Mouse (Mus musculus): ENCODE measurements around the gene Uap1l1. TPM values are rescaled to one million over a fixed set of nuclear protein-coding genes. Genes with fewer than 3 reads are reported as not detected.
A peak's percentile ranks its signal among the peaks of the same experiment; 100 is the strongest.
"Not testable (repeated sequence)": the region's sequence is repeated elsewhere in the genome, so short reads cannot be mapped to it uniquely, and the experiment has no call there.

Uap1l1 gene
- polyA plus RNA-seq (2014; fragmentation: Nextera tagmentation; extraction: Ambion mirVana) = 19.3 and 25.0 TPM in 2 replicates

DNA sequence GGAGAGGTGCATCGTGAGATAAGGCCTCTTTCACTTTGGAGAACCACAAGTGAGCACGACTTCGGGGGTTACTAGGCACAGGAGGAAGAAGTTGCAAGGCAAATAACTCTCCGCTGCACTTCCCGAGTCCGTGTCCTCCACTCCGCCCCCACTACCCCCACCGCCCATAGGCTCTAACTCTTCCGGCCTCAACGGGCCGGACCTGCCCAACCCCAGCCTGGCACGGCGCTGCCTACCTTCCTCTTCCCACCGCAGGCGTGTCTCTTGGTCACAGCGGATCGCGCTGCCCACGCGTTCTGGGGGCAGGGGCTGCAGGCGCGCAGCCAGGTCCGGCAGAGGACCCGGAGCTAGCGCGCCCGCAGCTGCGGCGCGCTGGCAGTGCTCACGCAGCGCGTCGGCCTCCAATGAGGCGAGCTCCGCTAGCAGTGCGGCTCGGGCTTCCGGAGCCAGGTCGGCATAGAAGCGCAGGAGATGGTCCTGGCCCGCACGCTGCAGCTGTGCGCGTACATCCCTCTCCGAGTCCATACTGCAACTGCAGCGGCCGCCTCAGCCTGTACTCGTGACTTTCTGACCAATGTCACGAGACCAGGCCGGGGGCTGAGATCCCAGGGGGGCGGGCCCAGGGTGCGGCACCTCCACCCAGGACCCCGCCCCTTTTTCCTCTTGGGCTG, at the start of gene Uap1l1:
Gene Uap1l1 (minus strand): TSS at position 592 of the 671 bp plus-strand sequence.
- Histone ChIP-seq H3K27ac (ENCODE audit: low read depth, low read length) (no peak within 1 kb of the TSS), H3K27me3 (ENCODE audit: control insufficient read depth, insufficient read depth, low read length) (peaks cover 7% of the 10 kb centered on the region; the same call in 1 of the 2 replicates)
- WGBS = under 1% methylated on average over 53 of the region's 54 CpGs

DNA sequence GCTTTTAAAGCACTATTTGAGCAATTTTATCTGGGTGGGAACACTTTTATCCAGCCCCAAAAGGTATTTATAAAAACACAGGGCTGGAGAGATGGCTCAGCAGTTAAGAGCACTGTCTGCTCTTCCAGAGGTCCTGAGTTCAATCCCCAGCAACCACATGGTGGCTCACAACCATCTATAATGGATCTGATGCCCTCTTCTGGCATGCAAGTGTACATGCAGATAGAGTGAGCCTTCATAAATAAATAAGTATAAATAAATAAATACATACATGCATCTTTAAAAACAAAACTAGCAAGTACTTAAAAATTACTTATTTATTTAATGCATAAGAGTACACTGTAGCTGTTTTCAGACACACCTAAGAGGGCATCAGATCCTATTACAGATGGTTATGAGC, 48.0 kb upstream of the Uap1l1 start:
- H3K27me3 ChIP-seq (ENCODE audit: control insufficient read depth, insufficient read depth, low read length); H3K27ac ChIP-seq (ENCODE audit: low read depth, low read length); H3K4me3 ChIP-seq (ENCODE audit: low read length); H3K4me1 ChIP-seq (ENCODE audit: control insufficient read depth, insufficient read depth, low read length); ATAC-seq (ENCODE audit: low FRiP score, low TSS enrichment); H3K4me2 ChIP-seq (replicated peaks; ENCODE audit: low read depth, low read length); H3K9ac ChIP-seq (ENCODE audit: low read depth, low read length); H3K9me3 ChIP-seq (ENCODE audit: control insufficient read depth, low read length); H3K36me3 ChIP-seq (ENCODE audit: control insufficient read depth, insufficient read depth, low read length): not testable (repeated sequence)

More for the DNA sequence above, at the start of gene Uap1l1:
- H3K36me3 ChIP-seq (ENCODE audit: control insufficient read depth, insufficient read depth, low read length) = no peaks in the 10 kb centered on the region
- H3K4me1 ChIP-seq (ENCODE audit: control insufficient read depth, insufficient read depth, low read length) = peaks cover 12% of the 10 kb centered on the region
- H3K9me3 ChIP-seq (ENCODE audit: control insufficient read depth, low read length) = no peaks in the 10 kb centered on the region
- H3K4me2 ChIP-seq (replicated peaks; ENCODE audit: low read depth, low read length) = peak within 1 kb of the TSS; percentile 87
- H3K9ac ChIP-seq (ENCODE audit: low read depth, low read length) = peak within 1 kb of the TSS; percentile 52
- peak within 1 kb of the TSS; percentile 49 for H3K4me3 ChIP-seq (ENCODE audit: low read length)
- ATAC-seq (ENCODE audit: low FRiP score, low TSS enrichment) = peak; percentile 86

DNA sequence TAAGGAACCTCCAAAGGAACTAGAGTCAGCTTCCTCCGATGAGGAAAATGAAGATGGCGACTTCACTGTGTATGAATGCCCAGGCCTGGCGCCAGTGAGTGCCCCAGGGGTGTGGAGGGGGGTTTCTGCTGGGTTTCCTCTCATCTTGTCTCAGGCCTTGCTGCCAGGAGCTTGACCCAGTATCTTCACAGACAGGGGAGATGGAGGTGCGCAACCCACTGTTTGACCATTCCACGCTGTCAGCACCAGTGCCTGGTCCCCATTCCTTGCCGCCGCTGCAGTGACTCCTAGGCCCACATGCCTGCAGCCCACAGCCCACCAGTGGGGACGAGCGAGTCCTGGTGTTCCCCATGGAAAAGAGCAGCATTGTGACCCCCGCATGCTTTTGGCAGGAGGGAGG, 43.4 kb upstream of the Uap1l1 start:
- Histone ChIP-seq H3K4me2 (replicated peaks; ENCODE audit: low read depth, low read length) (no peak overlapping the region), H3K36me3 (ENCODE audit: control insufficient read depth, insufficient read depth, low read length) (no peaks in the 10 kb centered on the region), H3K27me3 (ENCODE audit: control insufficient read depth, insufficient read depth, low read length) (no peaks in the 10 kb centered on the region; the same call in 1 of the 2 replicates), H3K4me3 (ENCODE audit: low read length) (no peak overlapping the region), H3K9ac (ENCODE audit: low read depth, low read length) (no peak overlapping the region), H3K9me3 (ENCODE audit: control insufficient read depth, low read length) (no peaks in the 10 kb centered on the region), H3K4me1 (ENCODE audit: control insufficient read depth, insufficient read depth, low read length) (no peaks in the 10 kb centered on the region), H3K27ac (ENCODE audit: low read depth, low read length) (no peak overlapping the region)
- ATAC-seq (ENCODE audit: low FRiP score, low TSS enrichment) = no peak
- 88% methylated on average over 10 of the region's 10 CpGs for WGBS

DNA sequence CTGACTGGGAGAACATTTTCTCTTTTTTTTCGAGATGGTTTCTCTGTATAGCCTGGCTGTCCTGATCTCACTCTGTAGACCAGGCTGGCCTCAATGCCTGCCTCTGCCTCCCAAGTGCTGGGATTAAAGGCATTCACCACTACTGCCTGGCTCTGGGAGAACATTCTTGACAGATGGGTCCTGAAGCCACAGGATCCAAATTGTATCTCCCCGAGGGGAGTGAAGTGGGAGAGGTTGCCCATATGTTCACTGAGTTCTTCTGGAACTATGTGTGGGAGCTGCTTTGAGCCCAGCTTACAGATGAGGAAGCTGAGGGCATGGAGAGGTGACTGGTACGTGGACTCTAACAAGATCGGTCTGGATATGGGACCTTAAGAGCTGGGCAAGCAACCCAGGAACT, 38.5 kb upstream of the Uap1l1 start:
- H3K4me2 ChIP-seq (replicated peaks; ENCODE audit: low read depth, low read length) = peak overlapping the region; percentile 85; the same call in 1 of the 2 replicates
- H3K27ac ChIP-seq (ENCODE audit: low read depth, low read length) = no peak overlapping the region
- H3K4me3 ChIP-seq (ENCODE audit: low read length) = no peak overlapping the region; the same call in 1 of the 2 replicates
- no peaks in the 10 kb centered on the region for H3K4me1 ChIP-seq (ENCODE audit: control insufficient read depth, insufficient read depth, low read length)
- H3K9me3 ChIP-seq (ENCODE audit: control insufficient read depth, low read length) = no peaks in the 10 kb centered on the region
- peaks cover 39% of the 10 kb centered on the region for H3K27me3 ChIP-seq (ENCODE audit: control insufficient read depth, insufficient read depth, low read length)
- no peak overlapping the region for H3K9ac ChIP-seq (ENCODE audit: low read depth, low read length)
- H3K36me3 ChIP-seq (ENCODE audit: control insufficient read depth, insufficient read depth, low read length) = no peaks in the 10 kb centered on the region
- WGBS = 82% methylated on average over 4 of the region's 4 CpGs
- no peak for ATAC-seq (ENCODE audit: low FRiP score, low TSS enrichment)

DNA sequence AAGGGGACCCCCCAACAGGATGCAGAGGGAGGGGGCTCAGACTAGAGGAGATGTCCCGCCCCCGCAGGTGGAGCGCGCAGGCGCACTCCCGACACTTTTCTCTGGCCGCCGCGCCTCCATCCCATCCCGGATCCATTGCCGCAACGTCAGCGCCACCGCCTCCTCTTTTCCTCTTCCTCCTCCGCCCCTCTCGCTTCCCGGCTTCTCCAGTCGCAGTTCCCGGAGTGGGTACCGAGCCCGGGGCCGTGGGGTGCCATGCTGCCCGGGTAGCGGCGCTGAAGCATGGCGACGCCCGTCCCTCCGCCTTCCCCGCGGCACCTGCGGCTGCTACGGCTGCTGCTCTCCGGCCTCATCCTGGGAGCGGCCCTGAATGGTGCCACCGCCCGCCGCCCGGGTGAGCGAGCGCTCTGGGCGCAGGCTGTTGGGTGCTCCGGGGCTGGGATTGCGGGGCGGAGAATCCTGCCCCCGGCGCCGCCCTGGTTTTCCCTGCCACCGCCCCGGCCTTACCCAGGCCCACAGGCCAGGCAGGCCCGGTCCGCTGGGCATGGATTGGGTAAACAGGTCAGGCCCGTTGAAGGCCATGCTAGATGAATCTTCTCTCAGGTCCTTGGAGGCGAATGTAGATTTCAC, 37.6 kb upstream of the Uap1l1 start:
- H3K9ac ChIP-seq (ENCODE audit: low read depth, low read length) = peak overlapping the region; percentile 68
- WGBS = 3% methylated on average over 49 of the region's 54 CpGs
- ATAC-seq (ENCODE audit: low FRiP score, low TSS enrichment) = peak; percentile 53
- H3K4me3 ChIP-seq (ENCODE audit: low read length) = peak overlapping the region; percentile 73
- no peaks in the 10 kb centered on the region for H3K9me3 ChIP-seq (ENCODE audit: control insufficient read depth, low read length)
- peak overlapping the region; percentile 85 for H3K4me2 ChIP-seq (replicated peaks; ENCODE audit: low read depth, low read length)
- H3K27ac ChIP-seq (ENCODE audit: low read depth, low read length) = no peak overlapping the region
- H3K27me3 ChIP-seq (ENCODE audit: control insufficient read depth, insufficient read depth, low read length) = peaks cover 48% of the 10 kb centered on the region
- no peaks in the 10 kb centered on the region for H3K4me1 ChIP-seq (ENCODE audit: control insufficient read depth, insufficient read depth, low read length)
- H3K36me3 ChIP-seq (ENCODE audit: control insufficient read depth, insufficient read depth, low read length) = no peaks in the 10 kb centered on the region

DNA sequence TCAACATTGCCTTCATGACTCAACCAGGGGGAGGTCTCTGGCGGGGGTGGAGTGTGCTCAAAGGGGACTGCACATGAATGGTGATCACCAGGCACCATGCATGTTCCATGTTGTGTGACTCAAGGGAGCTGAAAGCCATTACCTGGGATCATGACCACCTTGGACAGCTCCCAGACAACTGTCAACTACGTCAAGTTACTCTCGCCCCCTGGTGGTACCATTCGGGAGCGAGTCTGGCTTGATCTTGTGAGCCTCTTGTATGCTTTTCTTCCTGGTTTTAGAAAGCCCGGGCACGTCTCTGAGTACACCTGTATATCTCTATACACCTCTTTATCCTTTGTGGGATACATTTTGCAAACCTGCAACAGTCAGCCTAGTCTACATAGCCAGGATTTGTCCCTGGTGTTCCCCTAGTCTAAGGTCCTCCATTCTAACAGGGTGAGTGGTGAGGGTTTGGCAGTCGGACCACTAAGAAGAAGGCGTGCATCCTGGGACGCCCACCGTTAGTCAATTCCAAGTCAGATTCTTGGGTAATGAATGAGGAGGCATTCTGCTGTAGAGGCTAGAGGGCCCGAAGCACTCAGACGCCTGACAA, 37.0 kb upstream of the Uap1l1 start:
- H3K27me3 ChIP-seq (ENCODE audit: control insufficient read depth, insufficient read depth, low read length) = peaks cover 49% of the 10 kb centered on the region
- peak overlapping the region; percentile 68; the same call in 1 of the 2 replicates for H3K9ac ChIP-seq (ENCODE audit: low read depth, low read length)

DNA sequence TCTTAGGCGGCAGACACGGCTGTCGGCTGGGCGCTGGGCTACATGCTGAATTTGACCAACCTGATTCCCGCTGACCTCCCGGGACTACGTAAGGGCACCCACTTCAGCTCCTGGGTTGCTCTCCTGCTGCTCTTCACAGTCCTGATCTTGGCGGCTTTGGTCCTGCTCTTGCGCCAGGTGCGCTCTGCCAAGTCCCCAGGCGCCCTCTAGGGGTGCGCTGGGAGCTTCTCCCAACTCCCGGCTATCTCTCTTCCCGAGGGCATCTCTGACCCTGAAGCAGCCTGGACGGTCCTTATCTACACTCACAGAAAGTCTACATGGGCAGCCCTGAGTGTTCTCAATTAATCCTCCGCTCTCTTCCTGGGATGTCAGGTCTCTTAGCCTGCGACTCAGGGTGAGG, 35.3 kb upstream of the Uap1l1 start:
- Histone ChIP-seq H3K9me3 (ENCODE audit: control insufficient read depth, low read length) (no peaks in the 10 kb centered on the region), H3K9ac (ENCODE audit: low read depth, low read length) (no peak overlapping the region), H3K4me3 (ENCODE audit: low read length) (no peak overlapping the region), H3K4me2 (replicated peaks; ENCODE audit: low read depth, low read length) (peak overlapping the region; percentile 25; the same call in 1 of the 2 replicates), H3K27me3 (ENCODE audit: control insufficient read depth, insufficient read depth, low read length) (peaks cover 66% of the 10 kb centered on the region), H3K36me3 (ENCODE audit: control insufficient read depth, insufficient read depth, low read length) (no peaks in the 10 kb centered on the region), H3K4me1 (ENCODE audit: control insufficient read depth, insufficient read depth, low read length) (0 out of 2 replicates have a peak, but pooled peaks cover 4% of the 10 kb centered on the region), H3K27ac (ENCODE audit: low read depth, low read length) (no peak overlapping the region)
- 3% methylated on average over 17 of the region's 17 CpGs for WGBS
- ATAC-seq (ENCODE audit: low FRiP score, low TSS enrichment) = 0 out of 2 replicates have a peak, but pooled peaks have one; percentile 24

More for the DNA sequence above, 37.0 kb upstream of the Uap1l1 start:
- Histone ChIP-seq H3K36me3 (ENCODE audit: control insufficient read depth, insufficient read depth, low read length) (no peaks in the 10 kb centered on the region), H3K9me3 (ENCODE audit: control insufficient read depth, low read length) (no peaks in the 10 kb centered on the region), H3K4me1 (ENCODE audit: control insufficient read depth, insufficient read depth, low read length) (no peaks in the 10 kb centered on the region), H3K4me2 (replicated peaks; ENCODE audit: low read depth, low read length) (peak overlapping the region; percentile 85), H3K27ac (ENCODE audit: low read depth, low read length) (no peak overlapping the region), H3K4me3 (ENCODE audit: low read length) (peak overlapping the region; percentile 73)
- peak; percentile 38 for ATAC-seq (ENCODE audit: low FRiP score, low TSS enrichment)
- under 1% methylated on average over 13 of the region's 13 CpGs for WGBS

DNA sequence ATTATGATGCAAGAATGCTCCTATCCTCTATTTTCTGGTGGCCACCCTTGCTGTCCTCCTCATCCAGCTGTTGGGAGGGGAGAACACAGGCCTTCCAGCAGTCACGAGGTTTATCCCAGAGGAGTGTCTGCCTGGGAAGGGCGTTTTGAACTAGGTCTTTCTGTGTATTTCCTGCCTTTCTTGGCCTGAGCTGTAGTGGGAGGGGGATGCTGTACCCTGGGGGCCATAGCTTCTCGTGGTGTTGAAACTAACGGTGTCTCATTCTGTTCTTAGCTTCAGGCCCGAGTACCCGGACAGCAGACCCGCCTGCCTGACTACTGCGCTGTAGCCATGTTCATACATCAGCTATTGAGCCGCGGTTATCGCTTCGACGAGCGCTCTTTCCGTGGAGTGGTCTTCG, 34.8 kb upstream of the Uap1l1 start:
- H3K9ac ChIP-seq (ENCODE audit: low read depth, low read length) = no peak overlapping the region
- 23% methylated on average over 16 of the region's 16 CpGs for WGBS
- peak overlapping the region; percentile 25; the same call in 1 of the 2 replicates for H3K4me2 ChIP-seq (replicated peaks; ENCODE audit: low read depth, low read length)
- H3K4me3 ChIP-seq (ENCODE audit: low read length) = no peak overlapping the region
- ATAC-seq (ENCODE audit: low FRiP score, low TSS enrichment) = no peak
- peaks cover 9% of the 10 kb centered on the region; the same call in 1 of the 2 replicates for H3K4me1 ChIP-seq (ENCODE audit: control insufficient read depth, insufficient read depth, low read length)
- no peak overlapping the region for H3K27ac ChIP-seq (ENCODE audit: low read depth, low read length)
- H3K27me3 ChIP-seq (ENCODE audit: control insufficient read depth, insufficient read depth, low read length) = peaks cover 70% of the 10 kb centered on the region
- H3K9me3 ChIP-seq (ENCODE audit: control insufficient read depth, low read length) = no peaks in the 10 kb centered on the region
- H3K36me3 ChIP-seq (ENCODE audit: control insufficient read depth, insufficient read depth, low read length) = no peaks in the 10 kb centered on the region

DNA sequence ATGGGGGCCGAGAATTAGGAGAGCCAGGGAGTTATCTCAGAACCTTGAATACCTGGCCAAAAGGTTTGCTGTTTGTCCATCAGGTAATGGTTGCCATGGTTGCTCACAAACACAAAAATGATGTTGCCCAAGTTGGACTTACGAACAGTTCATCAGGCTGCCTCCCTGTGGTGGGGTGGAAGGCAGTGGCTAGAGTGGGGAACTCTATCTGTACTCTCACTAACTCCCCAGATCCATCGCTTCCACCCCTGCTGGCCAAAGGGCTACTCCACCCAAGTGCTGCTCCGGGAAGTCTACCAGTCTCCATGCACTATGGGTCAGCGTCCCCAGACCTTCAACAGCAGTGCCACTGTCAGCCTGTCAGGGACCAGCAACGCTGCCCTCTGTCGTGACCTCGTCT, 33.6 kb upstream of the Uap1l1 start, which contains the start of gene Npdc1:
Gene Npdc1 (plus strand): TSS at position 301 of the 400 bp plus-strand sequence.
- 66% methylated on average over 8 of the region's 8 CpGs for WGBS
- no peak within 1 kb of the TSS for H3K4me2 ChIP-seq (replicated peaks; ENCODE audit: low read depth, low read length)
- no peaks in the 10 kb centered on the region for H3K36me3 ChIP-seq (ENCODE audit: control insufficient read depth, insufficient read depth, low read length)
- peaks cover 17% of the 10 kb centered on the region; the same call in 1 of the 2 replicates for H3K4me1 ChIP-seq (ENCODE audit: control insufficient read depth, insufficient read depth, low read length)
- no peak within 1 kb of the TSS for H3K9ac ChIP-seq (ENCODE audit: low read depth, low read length)
- H3K4me3 ChIP-seq (ENCODE audit: low read length) = no peak within 1 kb of the TSS
- H3K9me3 ChIP-seq (ENCODE audit: control insufficient read depth, low read length) = no peaks in the 10 kb centered on the region
- ATAC-seq (ENCODE audit: low FRiP score, low TSS enrichment) = no peak
- H3K27me3 ChIP-seq (ENCODE audit: control insufficient read depth, insufficient read depth, low read length) = peaks cover 80% of the 10 kb centered on the region
- no peak within 1 kb of the TSS for H3K27ac ChIP-seq (ENCODE audit: low read depth, low read length)

Data from kidney, embryonic 14.5 days (tissue).